Mouse (Mus musculus) kidney, embryonic 16.5 days (tissue): ENCODE measurements around the gene Mtmr14. TPM values are rescaled to one million over a fixed set of nuclear protein-coding genes. Genes with fewer than 3 reads are reported as not detected.

Experiments used
- ATAC-seq: fragments of 200-750 bp; cut with Nextera tagmentation; 2 replicates; pipeline ENCODE4 v1.8.0; 2017; ENCODE audit warnings: moderate TSS enrichment; ENCODE audit not compliant: low FRiP score, low TSS enrichment
- H3K27ac ChIP-seq: fragments of 300-500 bp; sonication (generic); 2 replicates; pipeline ENCODE4 v1.5.1; 2014; ENCODE audit warnings: low read length
- H3K27me3 ChIP-seq: fragments of 300-500 bp; sonication (generic); 2 replicates; pipeline ENCODE4 v1.6.1; 2014; ENCODE audit warnings: low read length, control low read depth, mixed read lengths; ENCODE audit not compliant: insufficient read depth
- H3K36me3 ChIP-seq: fragments of 300-500 bp; sonication (generic); 2 replicates; pipeline ENCODE4 v1.6.1; 2014; ENCODE audit warnings: low read length, control low read depth, mixed read lengths; ENCODE audit not compliant: insufficient read depth
- H3K4me1 ChIP-seq: fragments of 300-500 bp; sonication (generic); 2 replicates; pipeline ENCODE4 v1.6.1; 2014; ENCODE audit warnings: low read length, control low read depth, mixed read lengths; ENCODE audit not compliant: insufficient read depth
- H3K4me2 ChIP-seq: fragments of 300-500 bp; sonication (generic); replicated peaks from 2 replicates; pipeline ENCODE4 v1.6.1; 2014; ENCODE audit warnings: low read depth, low read length
- H3K4me3 ChIP-seq: fragments of 300-500 bp; sonication (generic); 2 replicates; pipeline ENCODE4 v1.5.1; 2014; ENCODE audit warnings: mild to moderate bottlenecking, low read length
- H3K9ac ChIP-seq: fragments of 300-500 bp; sonication (generic); replicated peaks from 2 replicates; pipeline ENCODE4 v1.6.1; 2014; ENCODE audit warnings: low read length
- H3K9me3 ChIP-seq: fragments of 300-500 bp; sonication (generic); 2 replicates; pipeline ENCODE4 v1.6.1; 2016; ENCODE audit warnings: low read length, control low read depth
- WGBS: fragments of 180-500 bp; shearing (Covaris S2); extraction: QIAGEN DNeasy Blood & Tissue Kit; methylation state at CpG from one replicate; pipeline ENCODE4 v1.1.7; 2014; 5-methylcytosine and 5-hydroxymethylcytosine counted together
- polyA plus RNA-seq: library from polyadenylated mRNA; unstranded; fragments of >200 nt; fragmentation: Nextera tagmentation; extraction: Ambion mirVana; gene quantifications from 2 replicates; pipeline ENCODE4 v1.2.1, GENCODE M21; 2015

The Mtmr14 gene
- polyA plus RNA-seq, 1 experiment from 2014 or later: 37.0 TPM

- WGBS: 33% methylated on average over 6 of the region's 6 CpGs
- Histone ChIP-seq H3K4me3 (peak overlapping the region; percentile 98), H3K27ac (no peak overlapping the region), H3K4me1 (peaks cover 11% of the 10 kb centered on the region), H3K9me3 (no peaks in the 10 kb centered on the region), H3K36me3 (peaks cover 10% of the 10 kb centered on the region), H3K27me3 (no peaks in the 10 kb centered on the region), H3K4me2 (peak overlapping the region; percentile 81), H3K9ac (peak overlapping the region; percentile 89)
- ATAC-seq: no peak
Observed at GRCm38 (mm10) chr6:113238442-113238841, 799 bp downstream of the Mtmr14 start.

DNA sequence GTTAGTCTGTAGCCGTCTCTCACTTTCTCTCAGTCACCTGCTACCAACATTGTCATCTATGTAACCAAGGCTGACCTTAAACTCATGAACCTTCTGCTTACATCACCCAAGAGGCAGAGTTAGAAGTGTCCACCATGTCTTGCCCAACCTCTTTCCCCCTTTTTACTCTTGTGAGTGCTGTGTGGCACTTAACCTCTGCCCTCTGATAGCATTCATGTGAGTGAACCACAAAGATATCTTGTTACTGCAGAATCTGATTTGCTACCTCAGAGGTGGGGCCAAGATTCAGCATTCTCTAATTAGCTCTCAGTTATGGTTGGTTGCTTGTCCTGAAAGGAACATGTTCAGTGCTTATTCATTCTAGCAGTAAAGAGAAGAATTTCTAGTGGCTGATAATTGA is 5.1 kb downstream of the Mtmr14 start:
- H3K36me3 ChIP-seq: peaks cover 16% of the 10 kb centered on the region
- H3K4me2 ChIP-seq: no peak overlapping the region
- no peak overlapping the region for H3K27ac ChIP-seq
- 63% methylated on average over 1 of the region's 1 CpGs for WGBS
- H3K9me3 ChIP-seq: no peaks in the 10 kb centered on the region
- H3K9ac ChIP-seq: no peak overlapping the region
- no peak for ATAC-seq
- peaks cover 11% of the 10 kb centered on the region for H3K4me1 ChIP-seq
- H3K27me3 ChIP-seq: no peaks in the 10 kb centered on the region
- no peak overlapping the region for H3K4me3 ChIP-seq

- Histone ChIP-seq H3K4me1 (no peaks in the 10 kb centered on the region), H3K27ac (no peak overlapping the region), H3K27me3 (no peaks in the 10 kb centered on the region), H3K4me3 (no peak overlapping the region), H3K9ac (no peak overlapping the region), H3K36me3 (peaks cover 16% of the 10 kb centered on the region), H3K9me3 (no peaks in the 10 kb centered on the region), H3K4me2 (no peak overlapping the region)
- ATAC-seq: no peak
- 86% methylated on average over 2 of the region's 2 CpGs for WGBS
Observed at GRCm38 (mm10) chr6:113245585-113245984, 7.9 kb downstream of the Mtmr14 start.

- 78% methylated on average over 5 of the region's 5 CpGs for WGBS
- ATAC-seq: no peak
- H3K36me3 ChIP-seq: peaks cover 34% of the 10 kb centered on the region
Observed at GRCm38 (mm10) chr6:113250786-113251185, 13.1 kb downstream of the Mtmr14 start.

GRCm38 (mm10) chr6:113251921-113252320 is 14.3 kb downstream of the Mtmr14 start:
- H3K9me3 ChIP-seq: no peaks in the 10 kb centered on the region
- H3K27me3 ChIP-seq: no peaks in the 10 kb centered on the region
- H3K4me2 ChIP-seq: no peak overlapping the region
- H3K9ac ChIP-seq: no peak overlapping the region
- no peak overlapping the region for H3K27ac ChIP-seq
- H3K4me3 ChIP-seq: no peak overlapping the region
- no peaks in the 10 kb centered on the region for H3K4me1 ChIP-seq
- ATAC-seq: no peak
- H3K36me3 ChIP-seq: peaks cover 43% of the 10 kb centered on the region

More at GRCm38 (mm10) chr6:113250786-113251185, 13.1 kb downstream of the Mtmr14 start:
- no peak overlapping the region for H3K4me3 ChIP-seq
- no peak overlapping the region for H3K27ac ChIP-seq
- H3K27me3 ChIP-seq: no peaks in the 10 kb centered on the region
- no peaks in the 10 kb centered on the region for H3K9me3 ChIP-seq
- H3K4me1 ChIP-seq: no peaks in the 10 kb centered on the region
- no peak overlapping the region for H3K4me2 ChIP-seq
- H3K9ac ChIP-seq: no peak overlapping the region

DNA sequence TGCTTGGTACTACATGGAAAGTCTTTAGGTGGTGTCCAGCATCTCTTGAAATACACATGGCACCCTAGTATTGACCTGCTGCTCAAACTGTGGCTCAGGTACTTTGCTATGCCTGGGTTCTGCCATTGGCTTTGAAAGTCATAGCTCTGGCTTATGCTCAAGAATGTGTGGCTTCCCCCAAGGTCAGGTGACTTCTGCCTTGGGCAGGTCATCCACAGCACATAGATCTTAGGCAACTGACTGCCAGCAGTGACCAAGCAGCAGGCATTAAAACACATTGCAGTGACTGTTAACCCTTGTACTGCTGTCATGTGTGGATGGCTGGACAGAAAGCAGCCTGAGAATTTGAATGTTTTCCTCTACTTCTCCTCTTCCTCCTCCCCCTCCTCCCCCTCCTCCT is 17.3 kb downstream of the Mtmr14 start:
- H3K9me3 ChIP-seq: no peaks in the 10 kb centered on the region
- no peak for ATAC-seq
- H3K27me3 ChIP-seq: no peaks in the 10 kb centered on the region
- no peaks in the 10 kb centered on the region for H3K4me1 ChIP-seq
- H3K36me3 ChIP-seq: peaks cover 63% of the 10 kb centered on the region
- no peak overlapping the region for H3K27ac ChIP-seq
- H3K4me2 ChIP-seq: no peak overlapping the region
- H3K4me3 ChIP-seq: no peak overlapping the region
- no peak overlapping the region for H3K9ac ChIP-seq

DNA sequence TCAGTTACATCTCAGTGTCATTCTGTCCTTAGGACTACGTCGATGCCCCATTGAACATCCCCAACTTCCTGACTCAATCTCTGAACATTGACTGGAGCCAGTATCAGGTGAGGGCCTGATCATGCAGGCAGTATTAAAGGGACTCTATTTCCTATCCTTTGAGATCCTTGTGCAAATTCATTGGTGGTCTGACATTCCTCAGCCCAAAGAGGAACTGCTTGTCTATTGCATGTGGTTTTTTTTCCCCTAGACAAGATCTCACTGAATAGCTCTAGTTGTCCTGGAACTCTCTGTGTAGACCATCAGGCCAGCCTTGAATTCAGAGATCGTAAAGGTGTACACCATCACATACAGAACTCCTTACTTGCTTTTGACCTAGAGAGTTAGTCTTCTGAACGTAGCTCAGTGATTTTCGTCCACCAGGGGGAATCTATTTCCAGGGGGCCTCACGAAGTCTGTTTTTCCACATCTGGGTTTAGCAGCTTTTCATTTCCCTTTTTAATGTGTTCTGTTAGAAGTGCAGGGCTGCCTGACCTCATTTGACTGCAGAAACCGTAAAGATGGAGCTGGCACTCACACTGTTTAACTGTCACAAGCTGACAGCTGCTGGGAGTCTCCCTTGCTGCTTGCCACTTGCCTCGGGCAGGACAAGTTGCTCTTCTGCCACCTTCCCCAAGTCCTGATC is 23.7 kb downstream of the Mtmr14 start:
- H3K9ac ChIP-seq: no peak overlapping the region
- peaks cover 61% of the 10 kb centered on the region for H3K36me3 ChIP-seq
- H3K4me3 ChIP-seq: no peak overlapping the region
- H3K9me3 ChIP-seq: no peaks in the 10 kb centered on the region
- ATAC-seq: no peak
- H3K27me3 ChIP-seq: no peaks in the 10 kb centered on the region
- no peaks in the 10 kb centered on the region for H3K4me1 ChIP-seq
- H3K4me2 ChIP-seq: no peak overlapping the region
- 84% methylated on average over 8 of the region's 8 CpGs for WGBS
- no peak overlapping the region for H3K27ac ChIP-seq

DNA sequence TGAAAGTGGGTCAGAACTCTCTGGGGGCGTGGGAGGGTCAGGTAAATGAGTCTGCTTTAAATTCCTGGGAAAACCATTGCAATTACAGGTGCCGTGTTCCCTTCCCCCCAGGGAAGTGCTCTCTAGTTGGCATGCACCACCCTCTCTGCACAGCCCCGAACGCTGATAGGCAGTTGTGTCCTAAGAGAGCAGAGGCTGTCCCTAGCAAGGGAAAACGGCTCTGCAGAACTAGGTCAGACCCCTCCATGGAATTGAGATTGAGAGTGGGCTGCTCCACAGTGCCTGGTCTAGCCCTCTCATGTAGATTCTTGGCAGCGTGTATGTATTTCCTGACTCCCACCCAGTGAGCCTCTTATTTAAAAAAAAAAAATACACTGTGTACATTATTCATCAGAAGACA is 25.9 kb downstream of the Mtmr14 start:
- Histone ChIP-seq H3K36me3 (peaks cover 62% of the 10 kb centered on the region), H3K27me3 (no peaks in the 10 kb centered on the region), H3K9ac (no peak overlapping the region), H3K27ac (no peak overlapping the region), H3K4me2 (no peak overlapping the region), H3K9me3 (no peaks in the 10 kb centered on the region), H3K4me1 (no peaks in the 10 kb centered on the region), H3K4me3 (no peak overlapping the region)
- WGBS: 78% methylated on average over 6 of the region's 6 CpGs
- no peak for ATAC-seq

DNA sequence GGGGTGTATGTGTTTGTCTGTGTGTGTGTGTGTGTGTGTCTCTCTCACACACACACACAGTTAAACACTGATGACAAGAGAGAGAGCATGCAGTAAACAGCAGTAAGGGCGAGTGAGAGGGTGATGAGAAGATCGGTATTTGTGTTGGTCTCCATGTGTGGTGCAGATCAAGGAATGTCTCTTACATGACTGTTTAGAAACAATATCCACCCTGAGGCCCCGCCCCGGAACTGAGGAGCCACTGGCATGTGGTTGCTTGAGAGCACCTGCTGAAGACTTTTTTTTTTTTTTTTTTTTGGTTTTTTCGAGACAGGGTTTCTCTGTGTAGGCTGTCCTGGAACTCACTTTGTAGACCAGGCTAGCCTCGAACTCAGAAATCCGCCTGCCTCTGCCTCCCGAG is 26.8 kb downstream of the Mtmr14 start:
- Histone ChIP-seq H3K27ac (no peak overlapping the region), H3K9me3 (no peaks in the 10 kb centered on the region), H3K27me3 (no peaks in the 10 kb centered on the region), H3K9ac (no peak overlapping the region), H3K4me3 (no peak overlapping the region), H3K4me1 (no peaks in the 10 kb centered on the region), H3K36me3 (peaks cover 66% of the 10 kb centered on the region), H3K4me2 (no peak overlapping the region)
- WGBS: 89% methylated on average over 8 of the region's 8 CpGs
- ATAC-seq: no peak

- WGBS: 89% methylated on average over 7 of the region's 7 CpGs
- H3K9ac ChIP-seq: no peak overlapping the region
- no peak overlapping the region for H3K4me3 ChIP-seq
- H3K9me3 ChIP-seq: no peaks in the 10 kb centered on the region
- H3K27me3 ChIP-seq: no peaks in the 10 kb centered on the region
- peaks cover 69% of the 10 kb centered on the region for H3K36me3 ChIP-seq
- H3K4me2 ChIP-seq: no peak overlapping the region
- no peak for ATAC-seq
- no peak overlapping the region for H3K27ac ChIP-seq
- H3K4me1 ChIP-seq: no peaks in the 10 kb centered on the region
Observed at GRCm38 (mm10) chr6:113266996-113267655, 29.5 kb downstream of the Mtmr14 start.
